Mouse (Mus musculus): ENCODE results near the gene Krt8.

The Krt8 gene

DNA sequence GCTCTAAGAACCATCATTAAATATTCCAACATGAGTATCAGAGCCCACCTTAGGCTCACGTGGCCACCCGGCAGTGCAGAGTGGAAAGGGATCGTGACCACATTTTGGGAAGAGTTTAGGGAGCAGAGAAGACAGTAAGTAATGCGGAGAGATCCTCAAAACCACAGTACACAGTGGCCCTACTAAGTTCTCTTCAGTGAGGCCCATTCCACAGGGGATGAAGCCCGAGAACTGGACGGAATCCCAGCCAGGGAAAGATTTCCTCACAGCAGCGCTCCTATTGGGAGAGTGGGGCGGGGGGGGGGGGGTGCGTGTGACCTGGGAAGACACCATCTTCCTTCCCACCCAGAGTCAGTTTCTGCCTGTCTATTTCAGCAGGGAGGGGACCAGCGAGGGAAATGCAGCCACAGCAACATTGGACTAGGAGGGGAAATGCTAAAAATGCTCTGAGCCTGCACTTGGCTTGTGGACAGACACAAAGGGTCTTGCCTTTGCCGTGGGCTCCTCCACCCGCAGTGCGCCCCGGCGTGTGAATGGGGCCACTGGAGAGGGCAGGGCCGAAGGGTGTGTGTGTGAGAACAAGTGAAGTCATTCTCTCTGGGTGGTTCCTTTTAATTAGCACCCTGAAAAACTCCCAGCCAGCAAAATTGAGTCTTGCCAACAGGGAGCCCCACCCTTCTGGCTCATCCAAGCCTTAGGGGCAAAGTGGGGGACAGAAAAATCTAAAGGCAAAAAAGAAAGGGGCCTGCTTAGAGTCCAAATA is 30.0 kb downstream of the Krt8 start:
- DNase-seq = no peak

DNA sequence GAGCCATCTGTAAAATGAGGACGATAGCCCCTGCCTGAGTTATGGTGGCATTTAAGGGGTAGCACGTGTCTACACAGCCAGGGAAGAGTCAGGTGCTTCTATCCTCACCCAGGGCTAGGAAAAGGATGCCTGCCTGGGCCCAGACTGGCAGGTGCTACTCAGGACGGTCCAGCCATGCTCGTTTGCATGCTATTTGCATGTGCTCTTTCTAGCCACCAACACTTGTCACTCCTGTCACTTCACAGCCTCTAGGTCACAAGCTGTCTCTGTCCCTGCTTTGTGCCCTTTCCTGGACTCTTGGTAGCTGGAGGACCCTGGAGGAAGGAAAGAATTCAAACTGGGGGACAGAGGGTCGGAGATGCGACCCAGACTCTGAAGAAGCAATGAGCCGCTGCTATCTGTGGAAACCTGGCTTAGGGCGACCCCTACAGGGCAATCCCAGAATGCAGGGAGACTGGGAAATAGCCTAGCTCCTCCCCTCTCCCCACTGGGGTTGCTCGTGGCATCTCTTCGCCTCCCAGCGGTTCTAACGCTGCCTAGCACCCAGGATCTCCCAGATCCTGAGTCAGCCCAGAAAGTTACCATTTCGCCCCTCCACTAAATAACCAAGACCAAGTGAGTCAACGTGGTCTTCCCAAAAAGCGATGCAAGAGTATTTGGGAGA is 30.7 kb downstream of the Krt8 start:
- peak; percentile 92 for DNase-seq

DNA sequence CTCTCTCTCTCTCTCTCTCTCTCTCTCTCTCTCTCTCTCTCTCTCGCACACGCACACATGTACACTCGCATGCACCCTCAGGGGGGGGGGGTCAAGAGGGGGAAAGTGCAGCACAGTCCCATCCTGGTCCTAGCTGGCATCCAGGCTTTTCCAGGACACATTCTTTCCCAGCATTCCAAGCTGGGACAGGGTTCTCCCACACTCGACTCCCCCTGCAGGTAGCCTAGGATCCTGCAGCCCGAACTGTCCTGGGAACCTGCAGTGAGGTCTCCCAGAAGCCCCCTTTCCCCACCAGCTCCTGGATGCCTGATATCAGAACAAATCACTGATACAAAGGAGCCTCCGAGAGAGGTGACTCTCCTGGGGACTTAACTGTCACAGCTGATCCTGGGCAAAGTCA is 33.7 kb downstream of the Krt8 start:
- DNase-seq = no peak

- DNase-seq = no peak
Observed at GRCm38 (mm10) chr15:101966808-101967207, 37.5 kb downstream of the Krt8 start.

DNA sequence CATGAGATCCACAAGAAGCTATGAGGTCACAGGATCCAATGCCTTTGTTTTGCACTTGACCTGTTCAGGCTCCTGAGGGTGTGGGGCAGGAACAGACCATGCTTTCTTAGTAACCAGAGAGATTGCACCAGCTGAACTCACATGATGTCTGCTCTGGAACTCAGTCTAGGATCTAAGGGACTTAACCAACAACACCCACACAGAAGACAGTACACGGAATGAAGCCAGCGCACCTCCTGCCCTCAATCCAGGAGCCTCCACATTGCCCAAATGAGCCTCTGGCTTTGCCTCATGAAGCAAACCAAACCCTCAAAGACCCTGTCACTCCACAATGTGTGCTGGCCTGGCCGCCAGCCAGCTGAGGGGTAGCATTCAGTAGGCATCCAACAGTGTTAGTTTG is 45.4 kb downstream of the Krt8 start:
- DNase-seq = no peak

DNA sequence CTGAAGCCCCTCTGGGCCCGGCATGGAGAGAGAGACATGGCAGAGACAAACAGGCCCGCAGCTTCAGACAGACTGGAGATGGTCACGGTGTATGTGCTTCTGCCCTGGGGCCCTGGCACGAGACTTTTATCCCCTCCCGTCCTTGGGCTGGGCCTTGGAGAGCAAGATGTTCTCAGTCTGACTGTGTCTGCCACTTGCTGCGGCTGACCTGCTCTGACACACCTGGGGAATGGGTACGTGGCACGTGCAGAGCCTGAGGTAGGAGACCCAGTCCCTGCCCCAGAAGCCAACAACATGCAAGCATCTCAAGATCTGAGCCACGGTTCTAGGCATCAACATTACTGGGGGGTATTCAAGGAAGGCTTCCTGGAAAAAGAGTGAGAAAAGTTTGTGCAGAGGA is 50.1 kb downstream of the Krt8 start, which contains the start of gene Krt78:
Krt78 (minus strand) TSS at position 101 of the 400 bp plus-strand sequence.
- no peak for DNase-seq

DNA sequence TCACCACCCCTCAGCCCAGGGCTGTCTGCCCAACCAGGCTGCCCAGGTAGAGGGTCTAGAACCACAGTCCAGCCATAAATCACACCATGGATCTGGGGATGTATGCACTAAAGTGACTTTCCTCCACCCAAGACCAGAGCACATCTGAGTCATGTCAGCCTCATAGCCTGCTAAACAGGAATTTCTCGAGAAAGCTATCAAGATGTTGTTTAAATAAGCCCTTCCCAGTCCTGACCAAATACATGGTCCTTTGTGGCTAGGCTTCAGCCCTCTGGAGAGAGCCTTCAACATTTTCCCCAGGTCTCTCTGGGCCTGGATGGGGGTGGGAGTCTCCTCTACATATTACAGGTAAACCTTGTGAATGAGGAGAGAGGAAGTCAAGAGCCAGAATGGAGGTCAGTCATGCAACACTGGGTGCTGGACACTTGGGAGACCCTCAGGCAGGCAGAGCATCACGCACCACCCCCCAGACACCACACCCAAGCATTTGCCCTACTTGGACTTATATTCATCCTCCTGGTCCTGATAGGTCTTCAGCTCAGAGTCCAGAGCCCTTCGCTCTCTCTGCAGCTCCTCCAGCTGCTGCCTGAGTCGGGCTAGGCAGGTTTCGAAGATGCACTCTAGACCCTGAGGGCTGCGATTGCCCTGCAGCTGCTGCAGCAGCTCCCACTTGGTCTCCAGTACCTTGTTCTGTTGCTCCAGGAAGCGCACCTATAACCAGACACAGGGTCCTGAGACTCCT is 51.4 kb downstream of the Krt8 start:
- no peak for DNase-seq

Measured in layer of hippocampus, adult 9-11 months (tissue).